Mouse (Mus musculus): Measurements from ENCODE around the gene Laptm5. TPM values are rescaled to one million over a fixed set of nuclear protein-coding genes. Genes with fewer than 3 reads are reported as not detected.

Gene Laptm5
- 10 to 100 TPM; 33.3 to 38.6 TPM for total RNA-seq (2021)

- no peak for DNase-seq (ENCODE audit: low spot score in 2 of 2)
- intact Hi-C loops (cut with DNase I): no loop called here
Observed at GRCm38 (mm10) chr4:130913077-130913476, at the start of gene Laptm5. Gene Laptm5, plus strand, starts transcription at chr4:130913125.

GRCm38 (mm10) chr4:130865460-130865859, 47.5 kb upstream of the Laptm5 start:
- intact Hi-C loops (cut with DNase I): no loop called here
- no peak for DNase-seq (ENCODE audit: low spot score in 2 of 2)

DNA sequence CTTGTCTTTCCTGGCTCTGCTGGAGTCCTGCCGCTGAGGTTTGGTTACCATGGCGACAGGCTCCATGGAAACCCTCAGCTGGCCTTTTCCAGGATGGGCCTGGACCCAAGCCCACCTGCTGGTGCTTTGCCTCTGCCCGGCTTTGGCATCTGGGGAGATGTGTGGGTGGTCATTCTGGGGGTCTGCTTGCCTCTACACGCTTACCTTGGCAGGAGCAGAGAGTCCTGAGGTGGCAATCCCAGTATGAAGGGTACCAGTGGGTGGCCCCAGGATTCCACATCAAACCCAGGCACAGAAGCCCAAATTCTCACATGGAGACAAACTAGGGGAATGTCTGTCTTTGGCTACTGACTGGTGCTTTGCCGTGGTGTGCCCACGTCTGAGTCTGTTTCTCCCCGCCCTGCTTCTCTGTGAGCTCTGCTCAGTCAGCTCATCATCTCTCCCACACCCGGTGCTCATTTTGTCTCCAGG, 47.0 kb upstream of the Laptm5 start:
- intact Hi-C loops (cut with DNase I): no loop called here
- peak; percentile 89 to 90 for DNase-seq (ENCODE audit: low spot score in 2 of 2)

DNA sequence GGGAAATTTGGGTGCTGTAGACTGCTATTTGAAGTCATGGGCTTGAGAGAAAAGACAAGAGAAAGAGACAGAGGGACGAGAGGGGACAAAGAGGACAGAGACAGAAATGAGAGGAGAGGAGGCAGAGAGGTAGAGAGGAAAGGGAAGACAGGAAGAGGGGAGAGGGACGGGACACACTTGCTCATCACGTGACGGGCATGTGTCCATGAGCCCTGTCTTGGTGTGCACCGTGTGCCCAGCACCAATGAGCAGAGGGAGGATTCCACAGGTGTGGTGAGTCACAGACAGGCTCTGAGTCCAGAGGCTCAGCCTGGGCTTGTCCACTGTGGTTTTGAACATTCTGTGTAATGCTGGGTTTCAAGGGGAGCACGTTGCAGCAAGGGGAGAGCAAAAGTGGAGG, 45.0 kb upstream of the Laptm5 start:
- intact Hi-C loops (cut with DNase I): no loop called here
- DNase-seq (ENCODE audit: low spot score in 2 of 2): no peak

DNA sequence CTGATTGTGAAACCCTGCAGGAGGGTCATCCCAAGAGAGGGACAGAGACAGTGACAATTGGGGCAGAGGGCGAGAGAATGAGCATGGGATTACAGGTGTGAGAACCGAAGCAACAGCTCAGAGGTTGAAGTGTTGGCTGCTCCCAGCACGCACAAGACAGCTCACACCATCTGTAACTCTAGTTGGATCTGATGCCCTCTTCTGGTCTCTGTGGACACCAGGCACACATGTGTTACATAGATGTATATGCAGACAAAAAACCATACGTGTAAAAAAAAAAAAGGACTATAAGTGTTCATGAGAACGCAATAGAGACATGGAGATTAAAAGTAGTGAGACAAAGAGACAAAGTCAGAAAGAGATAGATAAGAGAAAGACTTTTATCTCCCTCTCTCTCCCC, 44.1 kb upstream of the Laptm5 start:
- no peak for DNase-seq (ENCODE audit: low spot score in 2 of 2)
- intact Hi-C loops (cut with DNase I): no loop called here

DNA sequence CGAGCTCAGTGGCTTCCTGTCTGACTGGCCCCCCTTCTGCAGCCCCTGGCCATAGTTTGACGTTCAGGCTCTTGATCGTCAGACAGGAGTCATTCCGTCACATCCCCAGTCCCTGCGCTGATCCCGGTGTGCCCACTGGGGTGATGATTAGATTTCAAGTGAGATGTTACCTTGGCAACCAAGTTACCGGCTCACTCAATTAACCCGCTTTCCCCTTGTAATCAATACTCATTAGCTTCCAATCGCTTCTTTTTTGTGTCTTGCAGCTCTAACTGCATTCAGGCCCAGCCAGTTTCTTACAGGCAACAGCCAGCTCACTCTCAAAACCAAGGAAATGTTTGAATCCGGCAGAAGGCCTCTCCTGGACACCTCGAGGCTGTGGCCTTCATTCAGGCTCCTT, 40.5 kb upstream of the Laptm5 start:
- DNase-seq (ENCODE audit: low spot score in 2 of 2): no peak
- intact Hi-C loops (cut with DNase I): no loop called here

GRCm38 (mm10) chr4:130873440-130873839, 39.5 kb upstream of the Laptm5 start:
- DNase-seq (ENCODE audit: low spot score in 2 of 2): no peak
- intact Hi-C loops (cut with DNase I): no loop called here

GRCm38 (mm10) chr4:130874601-130875000, 38.3 kb upstream of the Laptm5 start:
- intact Hi-C loops (cut with DNase I): no loop called here
- no peak for DNase-seq (ENCODE audit: low spot score in 2 of 2)

DNA sequence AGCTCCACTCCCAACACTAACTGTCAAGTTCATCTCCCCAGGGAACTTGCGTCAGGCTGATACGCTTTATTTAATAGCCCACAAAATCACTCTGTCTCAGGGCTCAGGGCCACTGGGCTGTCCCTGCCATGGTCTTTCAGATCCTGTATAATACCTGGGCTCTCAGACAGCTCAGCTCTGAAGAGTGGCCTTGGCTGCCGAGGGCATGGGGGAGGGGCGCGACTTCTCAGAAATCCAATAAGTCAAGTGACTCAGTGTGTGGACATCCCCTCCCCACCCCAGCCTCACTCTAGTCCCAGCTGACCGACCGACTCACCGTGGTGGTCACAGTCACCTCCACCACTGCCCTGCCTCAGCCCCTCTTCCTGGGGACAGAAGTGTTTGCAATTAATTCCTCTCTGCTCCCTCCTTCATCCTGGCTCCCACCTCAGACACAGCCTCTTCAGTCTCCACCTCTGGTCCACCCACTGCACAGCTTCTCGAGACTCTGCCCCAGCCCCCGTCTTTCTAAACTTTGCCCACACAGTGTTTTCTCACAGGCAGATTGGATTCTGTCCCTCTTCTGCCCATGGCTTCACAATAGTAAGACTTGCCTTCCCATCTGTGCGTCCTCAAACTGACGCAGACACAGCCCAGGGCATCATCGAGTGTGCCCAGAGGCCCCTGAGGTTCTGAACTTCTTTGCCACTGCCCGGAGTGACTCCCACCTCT, 36.8 kb upstream of the Laptm5 start:
- intact Hi-C loops (cut with DNase I): no loop called here
- no peak for DNase-seq (ENCODE audit: low spot score in 2 of 2)

- peak; percentile 87 to 92 for DNase-seq (ENCODE audit: low spot score in 2 of 2)
- intact Hi-C loops (cut with DNase I): loop anchor here (1.0 kb wide), 1 partner anchor 88 kb away; no protein-coding TSS in a partner anchor
Observed at GRCm38 (mm10) chr4:130878273-130879047, 34.5 kb upstream of the Laptm5 start.

- intact Hi-C loops (cut with DNase I): no loop called here
- DNase-seq (ENCODE audit: low spot score in 2 of 2): no peak
Observed at GRCm38 (mm10) chr4:130879048-130879384, 33.9 kb upstream of the Laptm5 start.

DNA sequence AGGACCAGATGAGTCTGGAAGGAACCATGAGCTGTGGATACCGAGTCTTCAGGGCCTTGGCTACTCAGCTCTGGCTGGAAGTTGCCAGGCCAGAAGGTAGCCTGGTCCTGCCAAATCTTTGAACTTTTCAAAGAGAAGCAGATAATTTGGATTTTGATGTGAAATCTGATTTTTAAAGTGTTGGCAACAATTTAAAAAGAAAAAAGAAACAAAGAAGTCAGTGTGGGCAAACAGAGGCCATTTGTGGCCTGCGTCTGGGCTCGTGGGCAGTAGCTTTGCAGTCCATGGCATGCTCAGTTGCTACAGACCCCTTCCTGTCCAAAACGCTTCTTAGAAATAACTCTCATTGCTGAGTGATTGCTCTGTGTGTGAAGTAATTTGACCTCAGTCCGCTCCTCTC, 31.6 kb upstream of the Laptm5 start:
- no peak for DNase-seq (ENCODE audit: low spot score in 2 of 2)
- intact Hi-C loops (cut with DNase I): no loop called here

DNA sequence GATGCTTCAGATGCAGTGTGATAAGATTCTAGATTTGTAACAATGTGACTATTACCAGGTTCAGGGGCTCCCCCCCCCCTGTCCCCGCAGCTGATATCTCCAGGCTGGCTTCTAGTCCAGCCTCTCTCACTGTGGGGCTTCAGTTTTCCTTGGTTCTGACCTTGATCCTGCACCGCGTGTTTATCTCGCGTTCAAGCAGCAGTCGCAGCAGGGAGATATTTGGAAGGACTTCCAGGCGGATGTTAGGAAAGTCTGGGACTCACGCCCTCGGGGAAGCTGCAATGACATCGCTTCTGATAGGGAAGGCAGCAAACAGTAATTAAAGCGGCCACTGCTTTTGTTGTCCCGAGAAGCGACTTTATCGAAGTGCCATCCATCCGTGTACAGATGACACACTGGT, 30.2 kb upstream of the Laptm5 start:
- intact Hi-C loops (cut with DNase I): no loop called here

GRCm38 (mm10) chr4:130883820-130884533, 28.9 kb upstream of the Laptm5 start:
- DNase-seq (ENCODE audit: low spot score in 2 of 2): no peak
- intact Hi-C loops (cut with DNase I): no loop called here

More for the DNA sequence above, 30.2 kb upstream of the Laptm5 start:
- DNase-seq (ENCODE audit: low spot score in 2 of 2): no peak

- intact Hi-C loops (cut with DNase I): no loop called here
Observed at GRCm38 (mm10) chr4:130887148-130887745, 25.7 kb upstream of the Laptm5 start.

GRCm38 (mm10) chr4:130889777-130890510, 23.0 kb upstream of the Laptm5 start:
- intact Hi-C loops (cut with DNase I): loop anchor here (10.0 kb wide), 1 partner anchor 955 kb away; the partner anchor contains the start of gene Mecr

More at GRCm38 (mm10) chr4:130887148-130887745, 25.7 kb upstream of the Laptm5 start:
- no peak for DNase-seq (ENCODE audit: low spot score in 2 of 2)

DNA sequence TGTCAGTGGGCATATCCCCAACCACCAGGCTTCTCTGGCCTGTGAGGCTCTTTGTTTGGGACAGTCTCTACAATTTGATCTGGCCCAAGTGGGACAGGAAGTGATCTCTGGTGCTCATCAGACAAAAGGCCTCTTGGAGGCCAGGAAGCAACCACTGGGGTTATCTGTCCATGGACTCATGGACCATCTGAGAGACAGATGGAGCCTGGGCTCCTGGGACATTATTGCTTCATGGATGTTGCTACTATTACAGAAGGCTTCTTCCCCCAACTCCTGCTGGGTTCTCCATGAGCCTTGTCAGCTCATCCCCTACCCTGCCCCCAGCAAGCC, 22.4 kb upstream of the Laptm5 start:
- no peak for DNase-seq (ENCODE audit: low spot score in 2 of 2)
- intact Hi-C loops (cut with DNase I): loop anchor here (10.0 kb wide), 1 partner anchor 954 kb away; the partner anchor contains the start of gene Mecr

More at GRCm38 (mm10) chr4:130889777-130890510, 23.0 kb upstream of the Laptm5 start:
- DNase-seq (ENCODE audit: low spot score in 2 of 2): no peak

- intact Hi-C loops (cut with DNase I): loop anchor here (1.0 to 10.0 kb wide), 2 partner anchors 102 to 953 kb away; partner anchors contain the start of gene Mecr
- peak; percentile 75 to 81 for DNase-seq (ENCODE audit: low spot score in 2 of 2)
Observed at GRCm38 (mm10) chr4:130892001-130892587, 20.8 kb upstream of the Laptm5 start.

- intact Hi-C loops (cut with DNase I): loop anchor here (10.0 kb wide), 1 partner anchor 951 kb away; the partner anchor contains the start of gene Mecr
Observed at GRCm38 (mm10) chr4:130893688-130894087, 19.2 kb upstream of the Laptm5 start.

More at GRCm38 (mm10) chr4:130893688-130894087, 19.2 kb upstream of the Laptm5 start:
- no peak for DNase-seq (ENCODE audit: low spot score in 2 of 2)
